Mouse (Mus musculus) right cerebral cortex, postnatal 4 days (tissue): ENCODE data around the gene Slitrk5.
"Not testable (repeated sequence)": the region's sequence is repeated elsewhere in the genome, so short reads cannot be mapped to it uniquely, and the experiment has no call there.

ENCODE experiments used
- DNase-seq: peaks from one replicate; pipeline ENCODE4 v3.0.0-alpha.2; 2022

The Slitrk5 gene

GRCm38 (mm10) chr14:111674664-111675147 lies at the start of gene Slitrk5:
Gene Slitrk5, plus strand, starts transcription at chr14:111675097.
- DNase-seq: peak; percentile 97

GRCm38 (mm10) chr14:111672942-111673341 lies 2.0 kb upstream of the Slitrk5 start:
- DNase-seq: no peak

- DNase-seq: peak; percentile 80
Observed at GRCm38 (mm10) chr14:111675211-111676165, 591 bp downstream of the Slitrk5 start.

GRCm38 (mm10) chr14:111676166-111676581 lies 1.3 kb downstream of the Slitrk5 start:
- peak; percentile 71 for DNase-seq

GRCm38 (mm10) chr14:111676851-111677291 lies 2.0 kb downstream of the Slitrk5 start:
- peak; percentile 45 for DNase-seq

GRCm38 (mm10) chr14:111677361-111678070 lies 2.6 kb downstream of the Slitrk5 start:
- DNase-seq: peak; percentile 7

GRCm38 (mm10) chr14:111680271-111680670 lies 5.4 kb downstream of the Slitrk5 start:
- no peak for DNase-seq

GRCm38 (mm10) chr14:111681092-111681708 lies 6.3 kb downstream of the Slitrk5 start:
- DNase-seq: peak; percentile 25

- DNase-seq: peak; percentile 12
Observed at GRCm38 (mm10) chr14:111681773-111682172, 6.9 kb downstream of the Slitrk5 start.

- no peak for DNase-seq
Observed at GRCm38 (mm10) chr14:111683543-111683942, 8.6 kb downstream of the Slitrk5 start.

- DNase-seq: not testable (repeated sequence)
Observed at GRCm38 (mm10) chr14:111690139-111690538, 15.2 kb downstream of the Slitrk5 start.

GRCm38 (mm10) chr14:111729833-111730232 lies 54.9 kb downstream of the Slitrk5 start:
- no peak for DNase-seq
